Mouse (Mus musculus) heart, postnatal 0 days (tissue): ENCODE measurements at regions not wholly inside any gene's neighbourhood (a gene's known extent, or its start where the extent isn't known, plus 50 kb on each side); places are given as distances from the start of the nearest gene placed in this dataset.

Source experiments
- ATAC-seq: fragments of 200-750 bp; cut with Nextera tagmentation; 2 replicates; pipeline ENCODE4 v1.8.0; 2017; ENCODE audit warnings: low read depth, moderate number of reproducible peaks, moderate library complexity; ENCODE audit not compliant: insufficient read depth
- DNase-seq: peaks from one replicate; pipeline ENCODE4 v3.0.0-alpha.2; 2016; ENCODE audit warnings: low spot score
- H3K27ac ChIP-seq: fragments of 300-500 bp; sonication (generic); 2 replicates; pipeline ENCODE4 v1.5.1; 2014; ENCODE audit warnings: low read depth, mild to moderate bottlenecking
- H3K27me3 ChIP-seq: fragments of 300-500 bp; sonication (generic); 2 replicates; pipeline ENCODE4 v1.6.1; 2014; ENCODE audit warnings: low read length, mixed read lengths; ENCODE audit not compliant: control insufficient read depth, insufficient read depth
- H3K36me3 ChIP-seq: fragments of 300-500 bp; sonication (generic); replicated peaks from 2 replicates; pipeline ENCODE4 v1.6.1; 2014; ENCODE audit warnings: low read length, mixed read lengths; ENCODE audit not compliant: control insufficient read depth, insufficient read depth
- H3K4me1 ChIP-seq: fragments of 300-500 bp; sonication (generic); 2 replicates; pipeline ENCODE4 v1.6.1; 2014; ENCODE audit warnings: antibody characterized with exemption; ENCODE audit not compliant: control insufficient read depth, insufficient read depth
- H3K4me2 ChIP-seq: fragments of 300-500 bp; sonication (generic); 2 replicates; pipeline ENCODE4 v1.6.1; 2014; ENCODE audit warnings: low read depth, mild to moderate bottlenecking, low read length, moderate library complexity
- H3K4me3 ChIP-seq: fragments of 300-500 bp; sonication (generic); 2 replicates; pipeline ENCODE4 v1.5.1; 2014; ENCODE audit warnings: low read depth, low read length
- H3K9ac ChIP-seq: fragments of 300-500 bp; sonication (generic); replicated peaks from 2 replicates; pipeline ENCODE4 v1.6.1; 2014; ENCODE audit warnings: low read depth, low read length, mixed read lengths
- H3K9me3 ChIP-seq: fragments of 300-500 bp; sonication (generic); replicated peaks from 2 replicates; pipeline ENCODE4 v1.6.1; 2016; ENCODE audit warnings: low read length; ENCODE audit not compliant: control insufficient read depth
- CTCF ChIP-seq: IDR thresholded peaks from 2 replicates; pipeline ENCODE4 v1.5.1; 2016; ENCODE audit warnings: antibody characterized with exemption, control low read depth, low read depth
- EP300 ChIP-seq: IDR thresholded peaks from 2 replicates; pipeline ENCODE4 v1.6.1; 2016; ENCODE audit warnings: antibody characterized with exemption, low read depth
- WGBS: fragments of 180-500 bp; shearing (Covaris S2); extraction: QIAGEN DNeasy Blood & Tissue Kit; methylation state at CpG from one replicate; pipeline ENCODE4 v1.1.7; 2014; 5-methylcytosine and 5-hydroxymethylcytosine counted together

GRCm38 (mm10) chr4:8949537-8949936, 710.7 kb upstream of the Car8 start:
- no peak for ATAC-seq
- no peak for TF ChIP-seq CTCF
- no peak for TF ChIP-seq EP300

GRCm38 (mm10) chr4:8945116-8945515, 706.3 kb upstream of the Car8 start:
- WGBS, result 90% methylated on average over 10 of the region's 10 CpGs

More at GRCm38 (mm10) chr4:8949537-8949936, 710.7 kb upstream of the Car8 start:
- Histone ChIP-seq H3K36me3 (no peaks in the 10 kb centered on the region), H3K27me3 (no peaks in the 10 kb centered on the region), H3K9me3 (no peaks in the 10 kb centered on the region), H3K27ac (no peak overlapping the region), H3K4me1 (peaks cover 16% of the 10 kb centered on the region; the same call in 1 of the 2 replicates), H3K4me3 (no peak overlapping the region), H3K4me2 (no peak overlapping the region), H3K9ac (no peak overlapping the region)
- WGBS, result 53% methylated on average over 5 of the region's 5 CpGs
- DNase-seq, result no peak

GRCm38 (mm10) chr4:8943080-8943479, 704.2 kb upstream of the Car8 start:
- no peak for TF ChIP-seq CTCF
- no peak for TF ChIP-seq EP300
- no peak overlapping the region for H3K27ac ChIP-seq
- DNase-seq, result no peak
- H3K27me3 ChIP-seq, result no peaks in the 10 kb centered on the region
- H3K4me3 ChIP-seq, result no peak overlapping the region
- no peak overlapping the region for H3K9ac ChIP-seq
- H3K9me3 ChIP-seq, result no peaks in the 10 kb centered on the region
- H3K36me3 ChIP-seq, result no peaks in the 10 kb centered on the region
- peaks cover 12% of the 10 kb centered on the region for H3K4me1 ChIP-seq
- H3K4me2 ChIP-seq, result no peak overlapping the region
- WGBS, result 65% methylated on average over 5 of the region's 5 CpGs
- ATAC-seq, result no peak

More at GRCm38 (mm10) chr4:8945116-8945515, 706.3 kb upstream of the Car8 start:
- TF ChIP-seq CTCF (no peak), EP300 (no peak)
- H3K9me3 ChIP-seq, result no peaks in the 10 kb centered on the region
- no peak overlapping the region for H3K9ac ChIP-seq
- H3K4me1 ChIP-seq, result no peaks in the 10 kb centered on the region
- H3K4me2 ChIP-seq, result no peak overlapping the region
- no peak overlapping the region for H3K27ac ChIP-seq
- ATAC-seq (0 out of 2 replicates have a peak, but pooled peaks have one; percentile 39), DNase-seq (no peak)
- H3K27me3 ChIP-seq, result no peaks in the 10 kb centered on the region
- no peaks in the 10 kb centered on the region for H3K36me3 ChIP-seq
- H3K4me3 ChIP-seq, result no peak overlapping the region

GRCm38 (mm10) chr4:8938948-8939411, 700.1 kb upstream of the Car8 start:
- peaks cover 12% of the 10 kb centered on the region for H3K4me1 ChIP-seq
- H3K27me3 ChIP-seq, result no peaks in the 10 kb centered on the region
- no peak for TF ChIP-seq CTCF
- TF ChIP-seq EP300, result no peak
- 12% methylated on average over 6 of the region's 6 CpGs for WGBS
- ATAC-seq (peak; percentile 86), DNase-seq (peak; percentile 71)
- peak overlapping the region; percentile 52; the same call in 1 of the 2 replicates for H3K27ac ChIP-seq
- no peaks in the 10 kb centered on the region for H3K36me3 ChIP-seq
- peak overlapping the region; percentile 25 for H3K4me3 ChIP-seq
- H3K4me2 ChIP-seq, result peak overlapping the region; percentile 48
- H3K9me3 ChIP-seq, result no peaks in the 10 kb centered on the region
- no peak overlapping the region for H3K9ac ChIP-seq

GRCm38 (mm10) chr4:8935899-8936298, 697.1 kb upstream of the Car8 start:
- TF ChIP-seq CTCF (no peak), EP300 (no peak)
- no peak overlapping the region for H3K9ac ChIP-seq
- WGBS, result 78% methylated on average over 2 of the region's 2 CpGs
- H3K9me3 ChIP-seq, result no peaks in the 10 kb centered on the region
- H3K27ac ChIP-seq, result no peak overlapping the region
- no peak overlapping the region for H3K4me3 ChIP-seq
- ATAC-seq (no peak), DNase-seq (no peak)
- H3K27me3 ChIP-seq, result no peaks in the 10 kb centered on the region
- H3K4me1 ChIP-seq, result peaks cover 12% of the 10 kb centered on the region
- no peak overlapping the region for H3K4me2 ChIP-seq
- no peaks in the 10 kb centered on the region for H3K36me3 ChIP-seq

GRCm38 (mm10) chr4:8934541-8934940, 695.7 kb upstream of the Car8 start:
- Histone ChIP-seq H3K4me2 (no peak overlapping the region), H3K4me1 (peaks cover 12% of the 10 kb centered on the region), H3K27ac (no peak overlapping the region), H3K9me3 (no peaks in the 10 kb centered on the region), H3K9ac (no peak overlapping the region), H3K4me3 (no peak overlapping the region), H3K27me3 (no peaks in the 10 kb centered on the region), H3K36me3 (no peaks in the 10 kb centered on the region)
- TF ChIP-seq EP300 (no peak), CTCF (no peak)
- WGBS, result 59% methylated on average over 1 of the region's 1 CpGs
- DNase-seq (no peak), ATAC-seq (no peak)
